Mouse (Mus musculus): ENCODE measurements around the gene Zfp654. TPM values are rescaled to one million over a fixed set of nuclear protein-coding genes. Genes with fewer than 3 reads are reported as not detected.

The Zfp654 gene
- total and polyA plus RNA-seq, 3 experiments = 6.5 to 22.6 (median 7.1) TPM

DNA sequence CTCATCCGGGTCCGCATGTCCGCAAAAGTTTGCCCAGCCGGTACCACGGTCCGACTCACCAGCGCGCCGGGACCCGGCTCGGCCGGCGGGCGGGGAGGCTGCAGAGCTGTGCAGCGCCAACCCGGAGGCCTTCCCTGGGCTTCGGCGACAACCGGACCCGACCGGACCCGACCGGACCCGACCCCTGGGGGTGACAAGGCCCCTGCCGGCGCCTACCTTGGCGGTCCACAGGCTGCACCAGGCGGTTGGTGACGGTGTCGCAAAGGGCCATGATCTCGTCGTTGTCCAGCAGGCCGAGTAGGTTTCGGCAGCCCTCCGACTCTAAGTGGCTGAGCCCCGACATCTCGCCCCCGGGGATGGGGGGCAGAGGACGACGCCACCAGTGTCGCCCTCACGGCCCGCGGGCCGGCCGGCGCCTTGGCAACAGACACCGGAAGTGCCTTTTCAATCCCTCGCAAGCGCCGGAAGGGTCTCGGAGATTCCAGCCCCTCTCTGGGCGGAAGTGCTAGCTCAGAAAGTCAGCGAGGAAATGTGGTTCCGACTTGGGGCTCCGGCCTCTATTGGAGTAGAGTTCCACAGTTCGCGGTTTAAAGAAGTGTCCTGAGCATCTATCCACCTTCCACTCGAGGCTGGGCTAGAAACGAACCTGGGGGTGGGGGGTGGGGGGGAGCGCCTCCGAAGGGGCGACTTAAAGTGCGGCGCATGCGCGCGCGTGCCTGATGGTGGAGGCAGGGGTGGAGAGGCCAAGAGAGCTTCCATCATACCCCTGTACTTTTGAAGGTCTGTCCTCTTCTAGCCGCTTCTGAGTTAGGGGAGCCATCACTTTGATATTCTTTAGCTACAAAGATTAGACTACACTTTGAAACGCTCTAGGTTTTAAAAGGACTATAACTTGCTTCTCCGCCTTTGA is 80.7 kb downstream of the Zfp654 start, which contains the start of gene 4930453N24Rik:
4930453N24Rik (minus strand) TSS at position 641 of the 910 bp plus-strand sequence.
- H3K36me3 ChIP-seq (replicated peaks in 1 of 2; ENCODE audit: control insufficient read depth in 1 of 2, insufficient read depth in 1 of 2, low read length in 1 of 2) = peaks cover 14 to 18% of the 10 kb centered on the region in 2 experiments
- peak within 1 kb of the TSS; percentile 77 for H3K27ac ChIP-seq (ENCODE audit: insufficient read depth, low read depth)
- H3K4me3 ChIP-seq (replicated peaks in 1 of 3; ENCODE audit: low read depth in 2 of 3, low read length in 2 of 3, poor library complexity in 1 of 3) = peak within 1 kb of the TSS; percentile 88 to 97 (median 93)
- peak within 1 kb of the TSS; percentile 73 for H3K4me2 ChIP-seq (ENCODE audit: insufficient read depth, low read depth, poor library complexity, severe bottlenecking)
- peak within 1 kb of the TSS; percentile 98 for H3K9ac ChIP-seq (ENCODE audit: insufficient read depth, low read depth)
- in situ Hi-C loops (cut with MboI; ENCODE audit: low pct_ligation_motif_present, low pct_unique_long_range_greater_than_20kb, low sequenced_read_pairs) = loop anchor here (25.0 kb wide), 1 partner anchor 717 kb away; no protein-coding TSS in a partner anchor
- dilution Hi-C loops (cut with MboI; ENCODE audit: extremely low pct_ligation_motif_present, extremely low pct_unique_long_range_greater_than_20kb, low sequenced_read_pairs) = no loop called here
- H3K79me2 ChIP-seq (replicated peaks; ENCODE audit: control insufficient read depth, extremely low read depth, insufficient read depth, poor library complexity, severe bottlenecking) = peaks cover 20% of the 10 kb centered on the region
- no peaks in the 10 kb centered on the region for H3K9me3 ChIP-seq (replicated peaks; ENCODE audit: low read length)
- DNase-seq (ENCODE audit: extremely low read depth) = peak; percentile 97
- peaks cover 0 to 21% of the 10 kb centered on the region in 2 experiments; a peak in 3 of 4 replicates for H3K4me1 ChIP-seq (ENCODE audit: control insufficient read depth in 1 of 2, insufficient read depth in 2 of 2)
- no peaks in the 10 kb centered on the region for H3K27me3 ChIP-seq (replicated peaks)
- TF ChIP-seq MAX (IDR thresholded peaks at IDR 0.05; ENCODE audit: low read length) = peak; percentile 59; the same call in 1 of the 2 replicates
- no peak for TF ChIP-seq CTCF (conservative IDR thresholded peaks at IDR 0.05 in 1 of 2, IDR thresholded peaks at IDR 0.05 in 1 of 2; ENCODE audit: low read depth in 2 of 2, low read length in 2 of 2)
- peak; percentile 91; the same call in 1 of the 2 replicates for TF ChIP-seq KAT2A (IDR thresholded peaks at IDR 0.05; ENCODE audit: insufficient replicate concordance, low read length)
- peak; percentile 78 for TF ChIP-seq MEF2A (IDR thresholded peaks at IDR 0.05; ENCODE audit: borderline replicate concordance, low read depth, low read length)
- no peak for TF ChIP-seq MYC (IDR thresholded peaks at IDR 0.05; ENCODE audit: low read depth, low read length)
- TF ChIP-seq JUN (IDR thresholded peaks at IDR 0.05; ENCODE audit: insufficient read depth, low read depth, low read length) = no peak
- TF ChIP-seq ZC3H11A (IDR thresholded peaks at IDR 0.05; ENCODE audit: low read depth, low read length) = no peak
- TF ChIP-seq TCF12 (IDR thresholded peaks at IDR 0.05; ENCODE audit: low read depth, low read length) = peak; percentile 86
- TF ChIP-seq SIN3A (IDR thresholded peaks at IDR 0.05; ENCODE audit: low read length) = peak; percentile 91
- no peak for TF ChIP-seq USF1 (IDR thresholded peaks at IDR 0.05; ENCODE audit: low read depth, low read length)
- TF ChIP-seq ZKSCAN1 (IDR thresholded peaks at IDR 0.05; ENCODE audit: borderline replicate concordance, low read depth, low read length) = no peak
- peak; percentile 94 for TF ChIP-seq HCFC1 (IDR thresholded peaks at IDR 0.05; ENCODE audit: low read depth, low read length)
- no peak; the same call in 1 of the 2 replicates for TF ChIP-seq JUND (conservative IDR thresholded peaks at IDR 0.05; ENCODE audit: low read depth, low read length)
- TF ChIP-seq MAZ (IDR thresholded peaks at IDR 0.05; ENCODE audit: low read depth, low read length) = peak; percentile 82; the same call in 1 of the 2 replicates
- TF ChIP-seq POLR2A (IDR thresholded peaks at IDR 0.05; ENCODE audit: low read depth, low read length) = peak; percentile 95
- TF ChIP-seq ZMIZ1 (IDR thresholded peaks at IDR 0.05; ENCODE audit: low read depth, low read length) = peak; percentile 91
- no peak; the same call in 1 of the 2 replicates for TF ChIP-seq ZNF384 (IDR thresholded peaks at IDR 0.05; ENCODE audit: low read depth, low read length)
- TF ChIP-seq USF2 (conservative IDR thresholded peaks at IDR 0.05; ENCODE audit: low read depth, low read length) = no peak; the same call in 1 of the 2 replicates
- no peak for TF ChIP-seq RAD21 (IDR thresholded peaks at IDR 0.05; ENCODE audit: low read depth, low read length)
- TF ChIP-seq TBP (conservative IDR thresholded peaks at IDR 0.05; ENCODE audit: low read depth, low read length) = peak; percentile 95
- TF ChIP-seq NRF1 (IDR thresholded peaks at IDR 0.05; ENCODE audit: low read depth, low read length) = peak; percentile 93
- no peak for TF ChIP-seq E2F4 (IDR thresholded peaks at IDR 0.05; ENCODE audit: insufficient replicate concordance, low read depth, low read length)
- peak; percentile 83; the same call in 1 of the 2 replicates for TF ChIP-seq UBTF (IDR thresholded peaks at IDR 0.05; ENCODE audit: low read depth, low read length)
- no peak for TF ChIP-seq PAX5 (IDR thresholded peaks at IDR 0.05; ENCODE audit: low read length)
- TF ChIP-seq ETS1 (conservative IDR thresholded peaks at IDR 0.05; ENCODE audit: low read depth, low read length) = peak; percentile 41; the same call in 1 of the 2 replicates
- no peak for TF ChIP-seq BHLHE40 (IDR thresholded peaks at IDR 0.05; ENCODE audit: low read depth, low read length)
- peak; percentile 33; the same call in 1 of the 2 replicates for TF ChIP-seq GABPA (IDR thresholded peaks at IDR 0.05; ENCODE audit: insufficient replicate concordance, low read depth, low read length)
- TF ChIP-seq ELF1 (IDR thresholded peaks at IDR 0.05; ENCODE audit: low read depth, low read length) = peak; percentile 98
- peak; percentile 89 for TF ChIP-seq RCOR1 (conservative IDR thresholded peaks at IDR 0.05; ENCODE audit: low read depth, low read length)
- TF ChIP-seq NELFE (IDR thresholded peaks at IDR 0.05; ENCODE audit: low read depth, low read length) = peak; percentile 96
- TF ChIP-seq MXI1 (IDR thresholded peaks at IDR 0.05; ENCODE audit: low read depth, low read length) = peak; percentile 84
- no peak; the same call in 1 of the 2 replicates for TF ChIP-seq CHD1 (IDR thresholded peaks at IDR 0.05; ENCODE audit: low read depth, low read length)
- TF ChIP-seq EP300 (IDR thresholded peaks at IDR 0.05; ENCODE audit: low read length) = 0 out of 2 replicates have a peak, but pooled peaks have one; percentile 3
- peak; percentile 72 for TF ChIP-seq CHD2 (IDR thresholded peaks at IDR 0.05; ENCODE audit: low read length)
- TF ChIP-seq IRF4 (IDR thresholded peaks at IDR 0.05; ENCODE audit: low read depth, low read length) = no peak
- peak; percentile 74; the same call in 1 of the 2 replicates for TF ChIP-seq POLR2AphosphoS2 (IDR thresholded peaks at IDR 0.05; ENCODE audit: low read depth, low read length)
- TF ChIP-seq MAFK (IDR thresholded peaks at IDR 0.05; ENCODE audit: insufficient replicate concordance, low read length) = peak; percentile 48; the same call in 1 of the 2 replicates
